ENCODE assay signal across 9 mouse cellular contexts in the genomic region with DNA sequence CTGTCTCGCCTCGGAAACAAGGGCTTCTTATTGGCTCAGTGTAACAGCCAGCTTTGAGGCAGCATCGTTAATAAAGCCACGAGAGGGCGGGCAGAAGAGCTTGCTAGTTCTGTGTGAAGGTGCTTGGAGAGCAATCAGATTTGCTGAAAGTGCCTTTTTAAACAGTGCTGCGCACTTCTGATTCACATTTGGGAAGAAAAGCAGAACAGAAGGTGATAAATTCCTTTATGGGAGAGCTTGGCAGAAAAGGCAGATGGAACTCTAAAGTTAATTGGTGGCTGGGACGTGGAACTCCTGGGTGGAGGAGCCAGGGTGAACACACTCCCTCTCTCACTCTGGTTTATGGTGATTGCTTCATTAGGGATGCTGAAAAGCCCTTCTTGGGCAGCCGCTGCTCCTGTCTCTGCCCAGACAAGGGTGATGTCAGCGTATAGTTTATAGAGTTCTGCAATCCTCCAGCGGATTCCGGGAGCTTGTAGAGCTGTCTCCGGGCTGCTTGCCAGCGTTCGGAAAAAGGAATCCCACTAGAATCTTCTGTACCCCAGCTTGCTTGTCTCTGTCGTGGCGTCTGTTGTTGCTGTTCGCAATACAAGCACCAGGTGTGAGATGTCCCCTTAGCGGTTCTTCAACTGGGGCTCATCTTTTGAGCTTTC.
DNase-seq lines count a peak whose midpoint lies in the region; ATAC-seq lines count a peak whose summit lies in the region.
"Had no signal": no experiment of that assay in that cellular context is flagged by ENCODE, and none has a peak within 500 bp of the region (broad histone marks: within the 10 kb centered on the region; RNA-seq: fewer than 3 reads in every experiment).

No protein-coding gene starts in this region.

- peak; percentile 27 for DNase-seq in liver
- DNase-seq in heart, postnatal 4 days, result peak; percentile 77
- DNase-seq in left cerebral cortex, adult 9 months (ENCODE audit: low spot score in 2 of 2), result peak; percentile 30 to 64
- DNase-seq in natural killer cell, adult 2 months (ENCODE audit: low spot score in 2 of 2), result no peak
- DNase-seq in embryo, embryonic 10 days (ENCODE audit: low spot score), result no peak
- DNase-seq: liver, embryonic 13.5 days had no signal

- no peak overlapping the region for H3K4me3 ChIP-seq in liver, embryonic 12.5 days
- peak overlapping the region; percentile 21 for H3K4me3 ChIP-seq in neural tube, embryonic 13.5 days
- H3K4me3 ChIP-seq: liver, embryonic 13.5 days had no signal

- no peak overlapping the region for H3K4me2 ChIP-seq in liver, embryonic 12.5 days
- peak overlapping the region; percentile 53 for H3K4me2 ChIP-seq in neural tube, embryonic 13.5 days
- H3K4me2 ChIP-seq: liver, embryonic 13.5 days had no signal

- WGBS in liver, embryonic 12.5 days (ENCODE audit: insufficient replicate concordance), result 52% methylated on average over 18 of the region's 18 CpGs
- 9% methylated on average over 18 of the region's 18 CpGs for WGBS in neural tube, embryonic 13.5 days

- H3K9ac ChIP-seq in liver, embryonic 12.5 days, result no peak overlapping the region
- H3K9ac ChIP-seq in neural tube, embryonic 13.5 days, result peak overlapping the region; percentile 38
- H3K9ac ChIP-seq: liver, embryonic 13.5 days had no signal

- 0 out of 2 replicates have a peak, but pooled peaks cover 6% of the 10 kb centered on the region for H3K4me1 ChIP-seq in liver, embryonic 12.5 days
- peaks cover 24% of the 10 kb centered on the region for H3K4me1 ChIP-seq in neural tube, embryonic 13.5 days (replicated peaks)

- no peaks in the 10 kb centered on the region for H3K9me3 ChIP-seq in liver, embryonic 12.5 days (replicated peaks)
- no peaks in the 10 kb centered on the region for H3K9me3 ChIP-seq in neural tube, embryonic 13.5 days
- H3K9me3 ChIP-seq: liver, embryonic 13.5 days had no signal

- H3K27ac ChIP-seq in liver, embryonic 12.5 days, result no peak overlapping the region
- peak overlapping the region; percentile 85 for H3K27ac ChIP-seq in neural tube, embryonic 13.5 days (replicated peaks)
- H3K27ac ChIP-seq: liver, embryonic 13.5 days had no signal

- H3K36me3 ChIP-seq in liver, embryonic 12.5 days, result no peaks in the 10 kb centered on the region
- no peaks in the 10 kb centered on the region for H3K36me3 ChIP-seq in neural tube, embryonic 13.5 days
- H3K36me3 ChIP-seq: liver, embryonic 13.5 days had no signal

- no peak for ATAC-seq in liver, embryonic 12.5 days
- ATAC-seq in frontal cortex, adult (ENCODE audit: low TSS enrichment), result peak; percentile 97
- peak; percentile 93 for ATAC-seq in neural tube, embryonic 13.5 days (ENCODE audit: low read depth)

- H3K27me3 ChIP-seq in liver, embryonic 12.5 days (replicated peaks), result peaks cover 60% of the 10 kb centered on the region
- H3K27me3 ChIP-seq in neural tube, embryonic 13.5 days, result no peaks in the 10 kb centered on the region

Comparison
In these comparisons a context has a peak if more than half of its experiments do, and no peak if none do; other contexts are left out.
1. DNase-seq: peak in liver (single experiment), heart, postnatal 4 days (single experiment) and left cerebral cortex, adult 9 months (2 of 2); none in natural killer cell, adult 2 months (0 of 2) and embryo, embryonic 10 days (single experiment).